Mouse (Mus musculus) embryonic stem cell, embryonic (primary cell): ENCODE measurements at regions not wholly inside any gene's neighbourhood (a gene's known extent, or its start where the extent isn't known, plus 50 kb on each side); places are given as distances from the start of the nearest gene placed in this dataset.

Experiments used
- CTCF ChIA-PET, 4 experiments: fragments of 300-600 bp in 2 of 4; fragments of 350-600 bp in 2 of 4; sonication (Branson Sonifier 250); formaldehyde crosslinking; loops; one replicate each; lab custom pipeline; 2022; ENCODE audit warnings: inconsistent platforms in 2 of 4; lab: Charles Lee
- POLR2A ChIA-PET, 4 experiments: fragments of 300-600 bp in 2 of 4; fragments of 350-600 bp in 2 of 4; sonication (Branson Sonifier 250); formaldehyde crosslinking; loops; one replicate each; lab custom pipeline; 2022; ENCODE audit warnings: antibody characterized with exemption in 4 of 4, inconsistent platforms in 1 of 4; lab: Charles Lee

DNA sequence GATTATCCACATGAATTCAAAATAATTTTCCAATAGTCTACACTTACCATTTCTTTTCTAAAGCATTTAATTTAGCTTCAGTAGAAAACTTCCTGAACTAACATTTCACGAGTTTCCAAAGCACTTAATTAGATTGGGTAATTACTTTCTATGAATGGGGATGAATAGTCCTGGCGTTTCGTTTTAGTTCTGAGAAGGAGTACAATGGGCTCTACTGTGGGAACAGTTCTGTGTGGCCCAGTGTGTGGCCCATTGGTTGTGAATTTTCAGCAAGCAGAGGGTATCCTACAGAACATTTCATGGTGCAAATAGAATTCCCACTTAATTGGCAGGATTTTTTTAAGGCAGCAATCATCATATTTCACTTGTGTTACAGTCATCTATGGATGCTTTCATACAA, 95.5 kb downstream of the 1700017N19Rik start:
- ChIA-PET POLR2A (no interaction called here), CTCF (no interaction called here)

DNA sequence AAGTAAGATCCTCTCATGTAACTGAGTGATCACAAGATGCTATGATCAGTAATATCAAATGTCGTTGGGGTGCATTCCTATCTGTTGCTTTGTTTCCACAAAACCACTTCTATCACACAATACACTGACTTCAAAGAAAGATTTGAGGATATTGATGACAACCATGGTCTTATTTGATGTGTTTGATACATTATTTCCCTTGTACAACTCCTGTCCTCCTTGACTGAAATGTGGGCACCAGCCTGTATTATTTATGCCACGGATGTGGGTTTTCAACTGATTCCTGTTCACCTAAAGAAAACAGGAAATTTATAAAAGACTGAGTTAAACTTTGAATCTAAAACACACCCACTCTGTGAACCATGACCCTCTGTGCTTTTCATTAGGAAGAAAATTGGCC, 105.7 kb downstream of the 1700017N19Rik start:
- ChIA-PET CTCF (no interaction called here), POLR2A (no interaction called here)

DNA sequence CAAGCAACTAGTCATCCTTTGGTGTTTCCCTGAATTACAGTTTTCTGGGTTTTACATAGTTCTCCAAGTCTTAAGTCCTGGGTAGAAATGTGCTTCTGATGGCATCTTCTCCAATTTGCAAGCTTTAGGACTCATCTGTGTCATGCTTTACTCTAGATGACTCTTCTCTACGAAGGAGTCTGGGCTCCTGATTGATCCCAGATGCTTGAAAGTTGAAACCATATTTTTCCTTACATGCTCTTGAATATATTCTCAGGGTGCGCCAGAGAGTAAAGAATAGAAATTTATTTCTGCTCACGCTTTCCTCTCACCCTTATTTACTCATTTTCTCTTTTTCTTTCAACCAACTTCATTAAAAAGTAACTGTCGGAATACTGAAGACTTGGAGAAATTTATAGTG, 108.9 kb downstream of the 1700017N19Rik start:
- CTCF ChIA-PET: no interaction called here
- POLR2A ChIA-PET: no interaction called here

DNA sequence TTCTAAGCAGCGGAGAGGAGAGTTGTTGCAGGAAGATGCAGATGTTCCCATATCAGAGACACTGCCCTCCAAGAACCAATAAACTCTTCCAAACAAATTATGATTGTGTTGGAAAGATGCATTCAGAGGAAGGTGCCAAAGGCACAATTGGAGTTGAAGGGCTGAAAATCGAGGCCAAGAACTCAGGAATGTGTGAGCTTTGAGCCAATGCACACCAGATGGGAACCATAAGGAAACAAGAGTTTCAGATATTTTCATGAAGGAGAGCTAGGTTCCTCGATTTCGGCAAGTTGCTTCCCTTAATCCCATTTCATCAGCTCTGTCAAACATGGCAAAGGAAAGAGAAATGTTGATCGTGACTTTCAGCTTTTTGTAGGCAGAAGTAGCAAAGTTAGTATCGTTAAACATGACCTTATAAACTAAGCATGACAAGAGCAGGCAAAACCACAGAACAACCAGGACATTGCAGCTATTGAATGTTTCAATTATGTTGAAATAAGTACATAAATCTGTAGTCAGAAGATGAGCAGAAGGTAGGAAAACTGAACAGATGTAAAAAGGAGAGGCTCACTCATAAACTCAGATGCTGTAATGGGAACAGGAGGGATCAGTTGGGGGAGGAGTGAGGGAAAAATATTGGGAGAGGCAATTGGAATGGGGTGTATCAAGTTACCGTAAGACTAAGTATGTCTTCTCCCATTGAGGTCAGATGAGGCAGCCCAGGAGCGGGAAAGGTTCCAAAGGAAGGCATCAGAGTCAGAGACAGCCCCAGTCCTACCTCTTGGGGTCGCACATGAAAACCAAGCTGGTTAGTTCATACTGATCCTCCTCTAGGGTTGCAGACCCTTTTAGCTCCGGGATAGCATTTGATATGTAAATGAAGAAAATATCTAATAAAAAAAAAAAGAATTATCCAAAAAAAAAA, 110.3 kb downstream of the 1700017N19Rik start:
- CTCF ChIA-PET: no interaction called here
- POLR2A ChIA-PET: no interaction called here

DNA sequence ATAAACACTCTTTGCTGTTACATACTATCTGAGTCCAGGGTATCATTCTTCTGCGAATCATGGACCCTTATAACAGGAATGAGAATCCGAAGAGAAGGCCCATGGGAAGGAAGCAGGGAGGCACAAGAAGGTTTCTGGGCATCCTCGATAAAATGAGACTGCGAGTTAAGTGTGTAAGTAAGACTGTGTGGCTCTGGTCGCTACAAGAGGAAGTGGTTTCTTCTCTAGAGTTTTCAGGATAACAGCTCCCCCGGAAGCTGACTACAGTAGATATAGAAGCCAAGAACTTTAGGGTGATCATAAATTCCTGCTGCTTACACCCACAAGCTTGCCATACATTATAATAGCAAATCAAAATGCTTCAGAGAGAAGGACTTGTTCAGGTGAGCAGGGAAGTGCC, 111.7 kb downstream of the 1700017N19Rik start:
- POLR2A ChIA-PET: no interaction called here
- CTCF ChIA-PET: no interaction called here

DNA sequence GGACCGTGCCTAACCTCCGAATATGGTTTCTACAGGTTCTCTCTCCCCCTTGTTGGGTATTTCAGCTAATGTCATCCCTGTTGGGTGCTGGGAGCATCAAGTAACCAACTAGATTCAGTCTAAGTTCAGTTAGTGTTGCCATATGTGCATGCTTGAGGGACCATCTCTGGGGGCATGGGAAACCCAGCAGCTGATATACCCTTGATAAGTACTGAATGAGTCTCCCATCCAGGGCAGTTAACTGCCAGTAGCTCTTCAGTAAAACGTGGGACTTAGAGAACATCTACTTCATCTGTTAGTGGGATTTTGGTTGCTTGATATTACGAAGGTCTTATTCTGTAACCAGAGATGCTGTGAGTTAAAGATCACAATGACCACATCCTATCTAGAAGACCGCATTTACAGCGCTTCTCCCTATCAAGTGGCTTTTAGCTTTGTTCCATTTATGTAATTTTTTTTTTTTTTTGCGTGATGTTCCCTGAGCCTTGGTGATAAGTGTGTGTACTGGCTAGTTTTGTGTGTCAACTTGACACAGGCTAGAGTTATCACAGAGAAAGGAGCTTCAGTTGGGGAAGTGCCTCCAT, 125.9 kb downstream of the 1700017N19Rik start:
- CTCF ChIA-PET: interaction anchor here in 1 of 4 experiments (0.6 kb wide), 1 partner anchor 263 kb away, joined by 3 read pairs; no protein-coding TSS in a partner anchor
- POLR2A ChIA-PET: interaction anchor here in 1 of 4 experiments (0.9 kb wide), 1 partner anchor 8 kb away, joined by 3 read pairs; no protein-coding TSS in a partner anchor

DNA sequence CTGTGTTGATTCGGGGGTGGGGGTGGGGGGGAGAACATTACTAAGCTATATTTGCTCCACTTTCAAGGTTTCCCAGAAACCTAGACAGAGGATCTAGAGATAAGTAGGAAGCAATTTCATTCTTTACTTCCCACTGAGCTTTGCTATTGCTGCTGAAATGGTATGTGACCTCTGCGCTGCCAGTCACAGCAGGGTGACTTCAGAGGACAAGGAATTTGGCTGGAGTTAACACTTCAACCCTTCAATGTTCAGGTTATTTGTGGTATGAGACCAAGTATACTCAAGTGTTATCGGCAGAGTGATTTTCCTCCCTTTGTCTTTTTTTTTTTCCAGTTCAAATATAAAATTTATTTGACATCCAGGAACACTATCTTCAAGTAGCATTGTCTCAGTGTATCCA, 128.3 kb downstream of the 1700017N19Rik start:
- ChIA-PET CTCF (interaction anchor here in 1 of 4 experiments (0.6 kb wide), 1 partner anchor 992 kb away, joined by 6 read pairs; no protein-coding TSS in a partner anchor), POLR2A (interaction anchor here in 1 of 4 experiments (0.6 to 1.2 kb wide), 3 partner anchors 10 to 152 kb away, joined by 3 read pairs; no protein-coding TSS in a partner anchor)

DNA sequence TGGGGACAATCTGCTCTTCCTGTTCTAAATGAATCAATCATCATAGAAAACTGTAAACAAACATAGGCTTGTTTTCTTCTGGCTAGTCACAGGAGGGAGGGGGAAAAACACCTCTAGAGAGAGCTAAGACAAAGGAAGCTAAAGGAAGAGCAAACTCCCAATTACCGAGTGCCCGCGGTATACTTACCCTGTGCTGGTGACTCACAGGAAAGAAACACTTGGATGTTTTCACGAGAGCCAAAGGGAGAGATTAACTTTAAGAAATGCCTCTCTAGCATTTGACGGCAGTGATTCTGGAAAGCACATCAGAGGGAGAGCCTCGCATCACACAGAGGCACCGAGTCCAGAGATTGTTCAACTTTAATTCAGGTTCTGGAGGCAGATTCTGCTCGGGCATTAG, 151.0 kb downstream of the 1700017N19Rik start:
- ChIA-PET POLR2A (no interaction called here), CTCF (no interaction called here)

DNA sequence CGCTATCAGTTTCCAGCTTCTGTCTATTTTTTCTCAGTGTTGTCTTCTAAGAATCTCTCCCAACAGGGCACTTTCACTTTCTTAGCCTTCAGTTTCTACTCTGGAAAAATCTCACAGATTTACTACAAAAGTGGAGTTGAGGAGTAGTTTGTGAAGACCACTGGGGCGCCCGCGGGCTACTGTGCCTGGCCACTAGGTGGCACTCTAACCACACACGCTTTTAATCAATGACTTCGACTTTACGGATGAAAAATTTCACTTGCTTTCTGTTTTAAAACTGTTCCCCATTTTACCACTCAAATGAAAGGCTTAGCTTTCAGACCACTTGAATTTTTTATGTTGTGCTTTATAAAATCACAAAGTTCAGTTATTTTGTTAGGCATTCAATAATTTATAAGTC, 151.8 kb downstream of the 1700017N19Rik start:
- ChIA-PET CTCF (interaction anchor here in 2 of 4 experiments (0.5 to 0.6 kb wide), 7 partner anchors 12 to 1707 kb away, joined by 4 to 5 read pairs (median 4); no protein-coding TSS in a partner anchor), POLR2A (interaction anchor here in 1 of 4 experiments (0.6 kb wide), 1 partner anchor 138 kb away, joined by 3 read pairs; no protein-coding TSS in a partner anchor)

DNA sequence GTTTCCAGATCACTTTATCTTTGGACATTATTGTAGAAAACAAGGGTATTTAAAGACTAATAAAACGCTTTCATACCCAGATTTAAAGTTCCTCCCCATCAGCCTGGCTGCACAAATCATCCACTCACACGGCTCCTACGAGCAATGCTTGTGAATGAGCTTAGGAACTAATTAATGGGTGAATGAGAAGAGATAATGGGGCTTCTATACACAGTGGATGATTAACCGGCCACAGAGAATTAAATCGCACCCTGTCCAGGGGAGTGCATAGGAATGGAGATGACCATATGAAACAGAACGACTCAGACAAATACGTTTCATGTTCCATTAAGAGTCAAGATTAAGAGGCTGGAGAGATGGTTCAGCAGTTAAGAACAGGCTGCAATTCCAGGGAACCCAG, 155.9 kb downstream of the 1700017N19Rik start:
- CTCF ChIA-PET: no interaction called here
- POLR2A ChIA-PET: no interaction called here

DNA sequence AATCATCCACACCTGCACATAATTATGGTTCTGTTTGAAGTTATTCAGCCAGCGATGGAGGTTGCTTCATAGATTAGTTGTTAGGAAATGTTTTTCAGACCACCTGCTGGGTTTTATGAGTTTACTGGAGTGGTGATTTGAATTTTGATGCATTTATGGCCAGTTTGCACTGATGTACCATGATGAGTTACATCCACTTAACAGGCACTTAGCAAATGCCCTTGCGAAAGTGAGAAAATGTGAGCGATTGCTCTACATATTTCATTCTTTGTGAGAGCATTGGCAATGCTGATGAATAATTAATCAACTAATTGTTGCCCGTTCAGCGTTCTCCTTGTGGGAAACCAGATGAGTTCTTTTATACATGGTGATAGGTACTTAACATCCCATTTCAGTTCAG, 164.7 kb downstream of the 1700017N19Rik start:
- POLR2A ChIA-PET: no interaction called here
- CTCF ChIA-PET: no interaction called here

DNA sequence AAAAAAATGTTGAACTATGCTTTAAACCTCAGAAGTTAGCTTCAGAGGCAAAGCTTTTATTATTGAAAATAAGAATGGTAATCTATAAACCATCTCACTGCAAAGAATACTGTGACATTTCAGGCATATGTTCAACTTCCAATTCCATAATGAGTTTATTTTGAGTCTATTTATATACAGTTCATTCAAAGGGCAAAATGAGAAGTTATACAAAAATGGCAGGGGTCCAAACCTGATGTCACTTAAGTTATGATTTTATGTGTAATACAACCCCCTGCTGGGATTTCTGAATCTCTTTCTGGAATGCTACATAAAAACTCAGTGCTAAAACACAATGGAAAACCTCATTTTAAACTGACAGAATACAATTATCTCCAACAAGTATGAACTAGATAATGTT, 184.0 kb downstream of the 1700017N19Rik start:
- CTCF ChIA-PET: no interaction called here
- POLR2A ChIA-PET: no interaction called here

DNA sequence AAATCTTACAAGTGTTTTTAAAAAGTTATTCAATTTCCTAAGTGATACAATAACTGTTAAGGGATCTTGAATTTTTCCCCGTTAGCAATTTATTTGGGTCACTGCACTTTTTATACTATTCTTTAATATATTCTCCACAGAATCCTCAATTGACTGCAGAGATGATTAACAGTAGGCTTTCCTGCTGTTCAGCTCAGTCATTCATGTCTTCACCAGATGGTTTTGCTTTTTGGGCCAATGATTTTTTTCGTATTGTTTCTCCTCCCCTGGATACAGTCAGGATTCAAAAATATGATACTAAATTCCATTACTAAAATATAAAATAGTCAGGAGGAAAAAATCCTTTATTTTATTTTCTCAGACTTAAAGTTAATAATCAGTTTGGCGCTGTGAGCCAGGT, 201.9 kb downstream of the 1700017N19Rik start:
- ChIA-PET POLR2A (no interaction called here), CTCF (no interaction called here)

DNA sequence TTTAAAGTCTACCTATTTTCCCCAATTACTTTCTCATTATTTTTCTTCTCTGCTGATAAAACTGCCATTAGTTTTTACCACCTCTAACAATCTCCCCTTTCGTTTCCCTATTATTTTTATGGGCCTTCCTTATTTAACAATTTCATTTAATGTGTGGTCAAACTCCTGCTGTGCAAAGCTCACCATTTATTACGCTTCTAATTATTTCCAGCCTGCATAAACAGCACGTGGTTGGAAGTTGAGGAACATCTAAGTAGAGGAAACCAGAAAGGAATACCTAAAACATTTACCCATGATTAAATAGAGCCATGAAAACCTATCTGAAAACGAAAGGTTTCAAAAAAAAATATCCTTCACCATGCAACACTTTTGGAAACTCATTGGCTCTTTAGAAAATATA, 202.3 kb downstream of the 1700017N19Rik start:
- POLR2A ChIA-PET: no interaction called here
- CTCF ChIA-PET: no interaction called here

DNA sequence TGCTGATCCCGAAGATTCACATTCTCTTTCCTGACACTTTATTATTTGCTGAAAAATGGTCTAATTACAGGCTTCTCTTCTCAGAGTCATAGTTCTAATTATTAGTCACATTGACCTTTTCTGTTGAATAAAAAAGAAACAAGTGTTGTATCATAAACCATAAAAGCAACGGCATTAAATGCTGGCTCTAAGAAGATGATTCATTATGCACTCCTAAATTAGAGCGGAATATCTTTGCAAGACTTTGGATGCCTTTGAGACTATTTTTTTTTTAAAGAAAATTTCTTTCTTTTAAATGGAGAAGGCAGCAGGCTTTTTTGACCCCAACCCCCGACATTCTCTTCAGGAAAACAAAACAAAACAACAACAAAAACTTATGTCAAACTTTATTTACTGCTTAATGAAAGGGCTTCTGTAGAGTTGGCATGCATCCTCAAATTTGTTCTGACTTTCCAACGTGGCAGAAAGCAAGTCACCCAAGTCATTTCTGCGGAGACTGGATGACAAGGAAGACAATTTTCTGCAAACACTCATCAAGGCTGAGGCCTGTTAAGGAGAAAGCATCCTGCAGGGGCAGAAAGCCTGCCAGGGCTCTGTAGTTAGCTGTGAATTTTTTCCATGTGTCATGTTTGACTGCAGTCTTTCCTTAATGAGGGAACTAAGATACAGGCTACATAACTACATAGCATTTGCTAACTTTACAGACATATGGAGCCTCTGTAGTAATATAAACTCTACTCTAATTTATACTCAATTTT, 205.1 kb downstream of the 1700017N19Rik start:
- CTCF ChIA-PET: no interaction called here
- POLR2A ChIA-PET: no interaction called here

DNA sequence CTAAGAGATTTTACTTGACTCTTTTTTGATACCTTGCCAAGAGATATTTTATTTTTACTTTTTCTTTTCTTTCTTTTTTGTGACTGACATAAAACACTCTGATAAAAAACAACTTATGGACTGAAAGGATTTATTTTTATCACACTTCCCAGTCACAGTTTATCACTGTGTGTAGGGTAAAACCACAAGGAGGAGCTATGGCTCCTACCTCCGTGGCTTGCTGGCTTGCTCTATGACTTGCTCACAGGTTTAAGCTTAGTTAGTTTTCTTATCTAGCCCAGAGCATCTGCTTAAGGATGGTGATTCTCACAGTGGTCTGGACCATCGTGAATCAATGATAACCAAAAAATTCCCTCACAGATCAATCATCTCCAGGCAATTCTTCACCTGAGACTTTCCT, 221.4 kb downstream of the 1700017N19Rik start:
- CTCF ChIA-PET: no interaction called here
- POLR2A ChIA-PET: no interaction called here

DNA sequence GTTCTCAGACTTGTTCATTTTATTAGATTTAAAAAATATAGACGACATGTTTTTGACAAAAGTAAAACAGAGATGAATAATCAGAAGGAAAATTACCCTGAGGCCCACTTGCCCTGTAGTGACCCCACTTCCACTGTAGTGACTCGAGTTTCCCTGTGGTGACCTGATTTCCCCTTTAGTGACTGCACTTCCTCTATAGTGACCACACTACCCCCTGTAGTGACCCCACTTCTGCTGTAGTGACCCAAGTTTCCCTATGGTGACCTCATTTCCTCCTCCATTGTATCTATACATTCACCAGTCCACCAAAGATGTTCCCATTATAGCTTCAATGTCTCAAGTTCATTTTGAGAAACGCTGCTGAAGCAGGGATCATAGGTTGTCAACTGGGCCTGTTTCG, 244.5 kb downstream of the 1700017N19Rik start:
- CTCF ChIA-PET: no interaction called here

DNA sequence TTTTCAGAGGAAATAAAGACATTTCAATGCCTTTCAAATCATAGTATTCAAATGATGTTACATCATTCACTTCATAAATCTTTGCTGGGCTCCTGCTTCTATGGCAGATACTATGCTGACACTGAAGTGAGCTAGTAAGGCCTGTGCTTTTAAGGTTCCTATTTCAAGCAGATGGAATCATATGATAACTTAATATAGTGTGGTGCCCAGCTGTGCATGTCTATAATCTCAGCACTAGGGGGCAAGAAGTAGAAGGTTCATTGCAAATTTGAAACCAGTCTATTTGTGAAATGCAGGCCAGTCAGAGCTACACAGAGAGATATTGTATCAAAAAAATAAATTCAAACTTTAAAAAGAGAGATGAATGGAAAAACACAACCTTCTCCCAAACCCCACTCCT, 262.9 kb downstream of the 1700017N19Rik start:
- CTCF ChIA-PET: no interaction called here

More for the DNA sequence above, 244.5 kb downstream of the 1700017N19Rik start:
- POLR2A ChIA-PET: no interaction called here

DNA sequence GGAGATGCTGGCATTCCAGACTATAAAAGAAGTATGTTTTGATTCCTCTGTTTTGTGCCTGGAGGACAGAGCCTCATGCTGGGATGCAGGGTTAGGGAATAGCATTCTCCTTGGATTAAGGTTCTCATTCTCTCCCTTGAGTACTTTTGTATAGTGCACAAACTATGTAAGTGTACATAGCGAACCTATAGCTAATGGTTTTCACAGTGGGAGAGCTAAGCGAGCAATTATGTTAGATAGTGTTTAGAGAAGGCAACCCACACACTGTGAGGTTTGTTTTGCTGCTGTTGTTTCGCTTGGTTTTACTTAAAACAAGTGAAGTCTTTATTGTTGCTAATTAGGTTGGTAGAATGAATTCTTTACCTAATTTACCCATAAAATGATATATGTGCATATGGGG, 266.2 kb downstream of the 1700017N19Rik start:
- ChIA-PET POLR2A (no interaction called here), CTCF (no interaction called here)

More for the DNA sequence above, 262.9 kb downstream of the 1700017N19Rik start:
- POLR2A ChIA-PET: no interaction called here
